Mouse (Mus musculus): ENCODE measurements around the gene Fgfr1op.
"Not testable (repeated sequence)": the region's sequence is repeated elsewhere in the genome, so short reads cannot be mapped to it uniquely, and the experiment has no call there.

- not testable (repeated sequence) for TF ChIP-seq POLR2A (IDR thresholded peaks at IDR 0.05; ENCODE audit: borderline replicate concordance, extremely low read depth, low read depth, low read length); CTCF (IDR thresholded peaks at IDR 0.05; ENCODE audit: insufficient read depth, low read length)
Observed at GRCm38 (mm10) chr17:8165608-8165945, 276 bp downstream of the Fgfr1op start.

Measured in lung, adult 2 months (tissue).